Mouse (Mus musculus) liver, embryonic 13.5 days (tissue): ENCODE data around the gene Art2b. TPM values are rescaled to one million over a fixed set of nuclear protein-coding genes. Genes with fewer than 3 reads are reported as not detected.

Experiments
- ATAC-seq: fragments of 200-750 bp; cut with Nextera tagmentation; 2 replicates; pipeline ENCODE4 v1.8.0; 2017; ENCODE audit warnings: low read depth, mild to moderate bottlenecking, moderate number of reproducible peaks, moderate library complexity
- DNase-seq: peaks from one replicate; pipeline ENCODE4 v3.0.0; 2022
- H3K27ac ChIP-seq: fragments of 300-500 bp; sonication (generic); 2 replicates; pipeline ENCODE4 v1.5.1; 2015; ENCODE audit warnings: moderate library complexity, mild to moderate bottlenecking, inconsistent platforms
- H3K27me3 ChIP-seq: fragments of 300-500 bp; sonication (generic); 2 replicates; pipeline ENCODE4 v1.6.1; 2015; ENCODE audit warnings: mild to moderate bottlenecking, inconsistent platforms
- H3K36me3 ChIP-seq: fragments of 300-500 bp; sonication (generic); 2 replicates; pipeline ENCODE4 v1.6.1; 2015; ENCODE audit warnings: mild to moderate bottlenecking, inconsistent platforms
- H3K4me1 ChIP-seq: fragments of 300-500 bp; sonication (generic); replicated peaks from 2 replicates; pipeline ENCODE4 v1.6.1; 2015; ENCODE audit warnings: inconsistent platforms
- H3K4me2 ChIP-seq: fragments of 300-500 bp; sonication (generic); 2 replicates; pipeline ENCODE4 v1.6.1; 2015; ENCODE audit warnings: inconsistent platforms, mild to moderate bottlenecking, moderate library complexity
- H3K4me3 ChIP-seq: fragments of 300-500 bp; sonication (generic); replicated peaks from 2 replicates; pipeline ENCODE4 v1.5.1; 2015; ENCODE audit warnings: mild to moderate bottlenecking, inconsistent platforms
- H3K9ac ChIP-seq: fragments of 300-500 bp; sonication (generic); 2 replicates; pipeline ENCODE4 v1.6.1; 2015; ENCODE audit warnings: mild to moderate bottlenecking, inconsistent platforms
- H3K9me3 ChIP-seq: fragments of 300-500 bp; sonication (generic); replicated peaks from 2 replicates; pipeline ENCODE4 v1.6.1; 2016; ENCODE audit warnings: inconsistent platforms
- WGBS: fragments of 180-500 bp; shearing (Covaris S2); methylation state at CpG from one replicate; pipeline ENCODE4 v1.1.7; 2015; ENCODE audit not compliant: insufficient replicate concordance; 5-methylcytosine and 5-hydroxymethylcytosine counted together
- polyA plus RNA-seq: library from polyadenylated mRNA; unstranded; fragments of >200 nt; fragmentation: Nextera tagmentation; extraction: Ambion mirVana; gene quantifications from 2 replicates; pipeline ENCODE4 v1.2.1, GENCODE M21; 2015

The Art2b gene
- polyA plus RNA-seq, 1 experiment from 2014 or later: not detected

DNA sequence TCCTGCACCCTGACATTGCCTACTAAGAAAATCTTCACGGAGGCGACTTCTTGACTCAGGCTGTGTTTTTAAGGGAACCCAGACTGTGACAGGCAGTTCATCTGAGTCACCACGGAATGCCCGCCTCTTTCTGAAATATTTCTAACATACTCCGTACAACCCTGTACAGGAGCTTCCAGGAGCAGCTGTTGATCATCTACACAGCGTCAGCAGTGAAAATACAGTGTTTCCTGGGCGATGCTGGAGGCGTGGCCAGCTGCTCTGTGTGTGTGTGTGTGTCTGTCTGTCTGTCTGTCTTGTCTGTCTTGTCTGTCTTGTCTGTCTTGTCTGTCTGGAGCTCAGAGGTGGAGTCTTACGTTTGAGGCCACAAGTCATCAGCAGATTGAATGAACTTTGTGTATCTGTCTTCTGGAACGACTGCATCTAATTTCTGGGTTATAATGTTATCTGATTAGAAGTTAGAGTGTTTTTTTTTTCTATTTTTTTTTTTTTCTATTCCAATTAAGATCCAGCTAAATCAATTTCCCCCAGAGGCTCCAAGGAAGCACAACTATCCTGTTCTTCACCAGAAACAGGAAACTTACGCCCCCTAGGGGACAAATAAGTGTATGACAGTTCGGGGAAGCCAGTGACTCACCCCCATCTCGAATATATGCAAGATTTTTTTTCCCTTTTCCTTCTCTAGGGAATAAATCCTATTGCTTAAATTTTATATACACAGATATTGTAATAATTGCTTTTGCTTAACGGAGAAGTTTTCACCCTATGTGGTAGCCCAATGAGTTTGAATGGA, 47.1 kb downstream of the Art2b start:
- no peaks in the 10 kb centered on the region for H3K27me3 ChIP-seq
- H3K4me1 ChIP-seq: no peaks in the 10 kb centered on the region
- H3K9ac ChIP-seq: no peak overlapping the region
- no peak overlapping the region for H3K4me3 ChIP-seq
- no peak overlapping the region for H3K4me2 ChIP-seq
- no peak for DNase-seq
- H3K9me3 ChIP-seq: no peaks in the 10 kb centered on the region
- H3K36me3 ChIP-seq: no peaks in the 10 kb centered on the region
- 41% methylated on average over 14 of the region's 14 CpGs for WGBS
- H3K27ac ChIP-seq: no peak overlapping the region
- ATAC-seq: no peak

DNA sequence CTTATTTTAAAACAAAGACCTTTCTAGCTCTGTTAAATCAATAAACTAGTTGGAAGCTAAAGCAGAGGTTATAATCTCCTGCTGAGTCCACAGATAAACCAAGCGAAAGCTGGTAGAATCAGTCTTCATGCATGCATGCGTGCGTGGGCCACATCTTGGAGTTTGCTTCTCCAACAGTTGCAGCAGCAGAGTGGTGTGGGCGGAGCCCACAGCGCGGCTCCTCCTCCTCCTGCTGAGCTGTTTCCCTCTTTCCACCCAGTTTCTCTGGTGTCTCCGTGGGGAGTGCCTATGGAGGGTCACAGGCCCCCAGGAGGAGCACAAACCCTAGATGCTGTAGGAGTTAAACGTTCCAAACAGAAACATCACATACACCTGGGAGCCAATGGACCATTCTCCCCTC, 47.9 kb downstream of the Art2b start:
- H3K4me1 ChIP-seq: no peaks in the 10 kb centered on the region
- 35% methylated on average over 8 of the region's 8 CpGs for WGBS
- no peaks in the 10 kb centered on the region for H3K27me3 ChIP-seq
- ATAC-seq: no peak
- no peak overlapping the region for H3K27ac ChIP-seq
- DNase-seq: no peak
- no peak overlapping the region for H3K9ac ChIP-seq
- H3K4me2 ChIP-seq: no peak overlapping the region
- no peaks in the 10 kb centered on the region for H3K36me3 ChIP-seq
- H3K4me3 ChIP-seq: no peak overlapping the region
- no peaks in the 10 kb centered on the region for H3K9me3 ChIP-seq

DNA sequence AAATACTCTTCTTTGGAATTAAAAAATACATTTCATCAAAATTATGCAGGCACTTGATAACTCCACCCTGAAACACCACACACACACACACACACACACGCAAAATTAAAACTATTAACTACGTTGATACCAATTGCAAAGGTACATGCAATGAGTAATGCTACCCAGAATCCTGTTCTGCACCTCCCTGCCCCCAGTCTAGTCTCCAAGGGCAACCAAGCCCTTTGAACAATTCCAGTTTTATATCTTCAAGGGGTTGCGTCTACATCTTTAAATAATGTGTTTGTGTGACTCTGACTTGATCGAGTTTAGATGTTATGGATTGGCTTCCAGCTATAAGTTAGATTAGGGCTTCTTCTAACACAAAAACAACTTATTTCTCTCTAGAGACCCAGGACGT, 49.9 kb downstream of the Art2b start:
- Histone ChIP-seq H3K9me3 (no peaks in the 10 kb centered on the region), H3K4me2 (no peak overlapping the region), H3K27me3 (no peaks in the 10 kb centered on the region), H3K9ac (no peak overlapping the region), H3K4me3 (no peak overlapping the region), H3K36me3 (no peaks in the 10 kb centered on the region), H3K27ac (no peak overlapping the region), H3K4me1 (no peaks in the 10 kb centered on the region)
- DNase-seq (no peak), ATAC-seq (no peak)
- 67% methylated on average over 5 of the region's 5 CpGs for WGBS

DNA sequence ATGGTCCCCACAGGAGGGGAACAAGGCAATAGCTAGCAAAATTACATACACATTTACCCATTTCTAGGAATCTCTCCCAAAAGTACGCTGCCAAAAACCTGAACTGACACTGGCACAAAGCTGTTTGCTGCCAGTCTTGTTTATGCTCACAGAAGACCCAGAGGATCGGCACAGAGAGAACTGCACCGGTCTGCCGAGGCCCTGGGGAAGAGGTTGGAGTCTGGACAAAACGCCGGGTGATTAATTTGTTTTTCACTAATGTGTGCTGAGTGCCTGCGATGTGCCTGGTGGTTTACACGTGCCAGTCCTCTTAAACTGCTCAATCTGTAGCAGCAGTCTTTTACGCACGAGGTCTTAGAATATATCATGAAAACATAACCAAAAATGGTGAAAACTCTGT, 50.3 kb downstream of the Art2b start:
- ATAC-seq: no peak

DNA sequence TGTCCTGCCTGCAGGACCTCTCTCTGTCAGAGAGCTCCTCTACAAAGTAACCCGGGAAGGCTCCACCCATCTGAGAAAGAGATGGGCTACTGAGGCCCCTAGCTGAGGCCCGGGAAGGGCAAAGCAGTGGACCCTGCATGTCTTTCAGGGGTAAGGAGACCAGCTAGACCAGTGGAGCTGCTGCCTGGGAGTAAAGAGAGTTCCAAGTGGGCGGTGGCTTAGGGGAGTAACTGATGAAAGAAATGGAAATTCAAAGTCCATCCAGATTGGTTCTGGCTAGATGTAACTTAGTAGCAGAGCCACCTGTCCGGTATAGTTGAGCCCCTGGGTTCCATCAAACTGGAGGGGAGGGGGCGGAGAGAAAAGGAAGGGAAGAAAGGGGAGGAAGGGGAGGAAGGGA, 51.0 kb downstream of the Art2b start:
- H3K9ac ChIP-seq: no peak overlapping the region
- no peaks in the 10 kb centered on the region for H3K36me3 ChIP-seq
- no peak overlapping the region for H3K27ac ChIP-seq
- ATAC-seq (no peak), DNase-seq (no peak)
- 28% methylated on average over 5 of the region's 5 CpGs for WGBS
- H3K27me3 ChIP-seq: no peaks in the 10 kb centered on the region
- no peaks in the 10 kb centered on the region for H3K4me1 ChIP-seq
- H3K4me3 ChIP-seq: no peak overlapping the region
- no peaks in the 10 kb centered on the region for H3K9me3 ChIP-seq
- no peak overlapping the region for H3K4me2 ChIP-seq

More for the DNA sequence above, 50.3 kb downstream of the Art2b start:
- Histone ChIP-seq H3K4me3 (no peak overlapping the region), H3K9ac (no peak overlapping the region), H3K36me3 (no peaks in the 10 kb centered on the region), H3K9me3 (no peaks in the 10 kb centered on the region), H3K27ac (no peak overlapping the region), H3K4me2 (no peak overlapping the region), H3K27me3 (no peaks in the 10 kb centered on the region), H3K4me1 (no peaks in the 10 kb centered on the region)
- DNase-seq: no peak
- 69% methylated on average over 10 of the region's 10 CpGs for WGBS

Other genes starting within 250 kb of the Art2b start
- gene Arap1, start 237.5 kb downstream of the Art2b start, polyA plus RNA-seq: 13.1 and 14.8 TPM in 2 replicates
- gene Gm45837, start 174.7 kb downstream of the Art2b start, polyA plus RNA-seq: 0.31 and 3.1 TPM in 2 replicates
- 4.0 and 6.7 TPM in 2 replicates for gene Pde2a, start 163.9 kb downstream of the Art2b start, polyA plus RNA-seq
- 30.3 and 31.9 TPM in 2 replicates for gene Clpb, start 78.0 kb upstream of the Art2b start, polyA plus RNA-seq
- gene Phox2a, start 232.7 kb upstream of the Art2b start, polyA plus RNA-seq: not detected in 2 replicates